Mouse (Mus musculus): Measurements from ENCODE around the gene Zfp773. TPM values are rescaled to one million over a fixed set of nuclear protein-coding genes. Genes with fewer than 3 reads are reported as not detected.
"Not testable (repeated sequence)": the region's sequence is repeated elsewhere in the genome, so short reads cannot be mapped to it uniquely, and the experiment has no call there.

Gene Zfp773
- polyA plus RNA-seq (2014; fragmentation: Nextera tagmentation; extraction: Ambion mirVana) = 0.61 and 0.67 TPM in 2 replicates

- Histone ChIP-seq H3K27me3 (ENCODE audit: control insufficient read depth, insufficient read depth, low read length) (no peaks in the 10 kb centered on the region), H3K36me3 (ENCODE audit: control insufficient read depth, insufficient read depth, low read length) (no peaks in the 10 kb centered on the region), H3K9ac (ENCODE audit: low read depth, low read length) (peak within 1 kb of the TSS; percentile 75), H3K4me1 (ENCODE audit: control insufficient read depth, insufficient read depth, low read length) (no peaks in the 10 kb centered on the region), H3K4me3 (ENCODE audit: low read depth, low read length) (peak within 1 kb of the TSS; percentile 52), H3K9me3 (replicated peaks; ENCODE audit: control insufficient read depth, low read length) (no peaks in the 10 kb centered on the region), H3K4me2 (peak within 1 kb of the TSS; percentile 55), H3K27ac (ENCODE audit: low read depth, low read length) (no peak within 1 kb of the TSS)
- ATAC-seq (replicated peaks; ENCODE audit: insufficient number of reproducible peaks, low FRiP score, low TSS enrichment) = peak; percentile 87
- WGBS (ENCODE audit: insufficient replicate concordance) = 7% methylated on average over 16 of the region's 16 CpGs
These were observed at the start of gene Zfp773 for GRCm38 (mm10) chr7:7136379-7136866. Gene Zfp773 (minus strand): TSS chr7:7136755.

DNA sequence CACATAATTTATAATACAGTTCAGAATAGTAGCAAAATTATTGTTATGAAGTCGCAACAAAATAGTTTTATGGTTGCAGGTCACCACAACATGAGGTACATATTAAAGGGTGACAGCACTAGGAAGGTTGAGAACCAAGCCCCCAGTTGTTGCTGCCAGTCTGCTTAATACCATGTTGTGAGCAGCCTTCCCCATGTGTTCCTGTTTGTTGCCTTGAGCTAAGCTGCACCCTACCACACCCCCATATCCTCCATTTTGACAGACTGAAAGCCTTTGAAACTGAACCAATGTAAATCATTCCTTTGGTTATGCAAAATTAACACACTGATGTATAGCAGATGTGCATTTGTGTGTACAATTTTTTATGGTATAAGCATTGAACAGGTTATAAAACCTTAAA is 49.3 kb upstream of the Zfp773 start:
- H3K4me3 ChIP-seq (ENCODE audit: low read depth, low read length) = no peak overlapping the region

DNA sequence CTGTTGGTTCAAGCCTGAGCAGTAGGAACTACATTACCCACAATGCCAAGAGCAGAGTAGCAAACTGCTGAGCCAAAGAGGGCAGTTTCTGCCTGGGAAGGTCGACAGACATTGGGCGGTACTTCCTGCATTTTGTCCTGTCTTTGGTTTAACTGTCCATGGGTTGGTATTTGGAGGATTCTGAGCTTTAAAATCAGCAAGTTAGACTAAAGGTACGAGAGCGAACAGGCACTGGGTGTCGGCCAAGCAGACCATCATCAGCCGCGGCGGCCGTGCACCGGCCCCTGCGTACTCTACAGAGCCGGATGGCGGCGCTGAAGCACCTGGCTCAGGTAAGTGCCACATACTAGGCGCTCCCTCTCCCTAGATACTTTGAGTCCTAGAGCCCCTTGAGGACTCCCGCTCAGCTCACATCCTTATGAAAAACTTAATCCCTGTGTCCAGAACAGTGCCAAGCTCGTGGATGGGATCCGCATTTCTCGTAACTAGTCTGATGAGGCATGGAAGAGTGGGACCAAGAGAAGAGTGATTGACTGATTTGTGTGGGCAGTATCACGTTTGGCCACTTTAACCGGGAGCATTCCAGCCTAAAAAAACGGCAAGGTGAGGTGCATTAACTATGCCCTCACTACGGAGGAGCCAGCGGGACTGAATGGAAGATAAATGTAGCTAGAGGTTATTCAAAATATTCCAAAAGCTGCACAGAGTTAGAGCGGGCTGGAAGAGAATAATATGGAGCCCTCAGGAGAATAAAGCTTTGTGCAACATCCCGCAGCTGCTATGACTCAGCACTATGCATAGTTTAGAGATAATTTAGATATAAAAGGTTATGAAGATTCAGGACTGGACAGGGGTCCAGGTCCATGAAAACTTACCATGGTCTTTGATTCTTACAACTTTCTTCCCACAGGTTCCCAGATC is 34.9 kb upstream of the Zfp773 start, which contains the start of gene Zfp418:
TSS of gene Zfp418 (plus strand) at position 104 of the 921 bp plus-strand sequence.
- H3K27me3 ChIP-seq (ENCODE audit: control insufficient read depth, insufficient read depth, low read length) = no peaks in the 10 kb centered on the region
- H3K36me3 ChIP-seq (ENCODE audit: control insufficient read depth, insufficient read depth, low read length) = peaks cover 5% of the 10 kb centered on the region; the same call in 1 of the 2 replicates
- H3K9me3 ChIP-seq (replicated peaks; ENCODE audit: control insufficient read depth, low read length) = no peaks in the 10 kb centered on the region
- peak; percentile 91 for ATAC-seq (replicated peaks; ENCODE audit: insufficient number of reproducible peaks, low FRiP score, low TSS enrichment)
- H3K4me1 ChIP-seq (ENCODE audit: control insufficient read depth, insufficient read depth, low read length) = no peaks in the 10 kb centered on the region
- no peak within 1 kb of the TSS for H3K27ac ChIP-seq (ENCODE audit: low read depth, low read length)
- H3K4me3 ChIP-seq (ENCODE audit: low read depth, low read length) = peak within 1 kb of the TSS; percentile 73
- WGBS (ENCODE audit: insufficient replicate concordance) = 2% methylated on average over 26 of the region's 26 CpGs
- peak within 1 kb of the TSS; percentile 78 for H3K9ac ChIP-seq (ENCODE audit: low read depth, low read length)
- peak within 1 kb of the TSS; percentile 75 for H3K4me2 ChIP-seq

More for the DNA sequence above, 49.3 kb upstream of the Zfp773 start:
- no peaks in the 10 kb centered on the region for H3K4me1 ChIP-seq (ENCODE audit: control insufficient read depth, insufficient read depth, low read length)
- H3K27me3 ChIP-seq (ENCODE audit: control insufficient read depth, insufficient read depth, low read length) = no peaks in the 10 kb centered on the region
- H3K9ac ChIP-seq (ENCODE audit: low read depth, low read length) = no peak overlapping the region
- no peak overlapping the region for H3K4me2 ChIP-seq
- no peaks in the 10 kb centered on the region for H3K9me3 ChIP-seq (replicated peaks; ENCODE audit: control insufficient read depth, low read length)
- ATAC-seq (replicated peaks; ENCODE audit: insufficient number of reproducible peaks, low FRiP score, low TSS enrichment) = no peak
- H3K36me3 ChIP-seq (ENCODE audit: control insufficient read depth, insufficient read depth, low read length) = peaks cover 13% of the 10 kb centered on the region
- WGBS (ENCODE audit: insufficient replicate concordance) = 83% methylated on average over 1 of the region's 1 CpGs
- no peak overlapping the region for H3K27ac ChIP-seq (ENCODE audit: low read depth, low read length)

DNA sequence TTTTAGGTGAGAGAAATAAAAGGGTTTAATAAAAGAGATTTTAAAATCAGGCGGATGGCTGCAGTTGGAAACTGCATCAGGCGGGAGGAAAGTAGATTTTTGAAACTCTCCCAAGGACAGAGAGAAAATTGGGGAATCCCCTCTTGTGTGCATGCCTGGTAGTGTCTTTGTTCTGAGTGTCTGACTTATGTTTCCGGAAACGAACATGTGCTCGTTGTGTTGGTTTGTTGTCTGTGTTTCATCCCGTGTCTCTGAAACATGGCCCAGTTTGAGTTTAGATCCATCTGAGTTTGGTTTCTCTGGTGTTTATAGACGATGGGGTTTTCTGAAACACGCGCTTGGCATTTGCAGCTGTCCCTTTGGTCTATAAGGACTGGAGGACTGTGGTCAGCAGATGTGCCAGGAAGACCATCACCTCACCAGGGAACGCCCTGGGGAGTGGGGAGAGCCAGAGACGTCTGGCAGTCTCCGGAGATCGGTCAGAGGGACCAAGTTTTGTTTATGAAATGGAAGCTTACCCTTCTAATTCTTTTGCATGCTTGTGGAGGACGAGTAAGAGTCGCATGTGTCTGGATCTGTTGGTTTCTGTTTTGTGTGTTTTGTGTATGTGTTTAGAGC is 9.5 kb upstream of the Zfp773 start:
- no peaks in the 10 kb centered on the region for H3K9me3 ChIP-seq (replicated peaks; ENCODE audit: control insufficient read depth, low read length)
- WGBS (ENCODE audit: insufficient replicate concordance) = 84% methylated on average over 15 of the region's 15 CpGs
- no peak overlapping the region for H3K9ac ChIP-seq (ENCODE audit: low read depth, low read length)
- no peak overlapping the region for H3K4me2 ChIP-seq
- H3K36me3 ChIP-seq (ENCODE audit: control insufficient read depth, insufficient read depth, low read length) = no peaks in the 10 kb centered on the region
- H3K27me3 ChIP-seq (ENCODE audit: control insufficient read depth, insufficient read depth, low read length) = no peaks in the 10 kb centered on the region
- no peak overlapping the region for H3K4me3 ChIP-seq (ENCODE audit: low read depth, low read length)
- no peak overlapping the region for H3K27ac ChIP-seq (ENCODE audit: low read depth, low read length)
- no peak for ATAC-seq (replicated peaks; ENCODE audit: insufficient number of reproducible peaks, low FRiP score, low TSS enrichment)
- H3K4me1 ChIP-seq (ENCODE audit: control insufficient read depth, insufficient read depth, low read length) = no peaks in the 10 kb centered on the region

DNA sequence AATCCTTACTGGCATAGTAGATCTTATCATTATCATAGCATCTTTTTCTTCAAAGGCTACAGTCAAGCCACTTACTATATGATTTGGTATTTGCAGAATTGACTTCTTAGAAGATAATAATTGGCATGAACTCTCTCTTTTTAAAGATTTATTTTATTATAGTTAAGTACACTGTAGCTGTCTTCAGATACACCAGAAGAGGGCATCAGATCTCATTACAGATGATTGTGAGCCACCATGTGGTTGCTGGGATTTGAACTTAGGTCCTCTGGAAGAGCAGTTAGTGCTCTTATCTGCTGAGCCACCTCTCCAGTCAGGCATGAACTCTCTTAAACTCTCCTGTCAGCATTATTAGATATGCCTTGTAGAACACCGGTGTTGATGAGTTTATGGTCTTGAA is 7.7 kb upstream of the Zfp773 start:
- Histone ChIP-seq H3K9ac (ENCODE audit: low read depth, low read length) (no peak overlapping the region), H3K27ac (ENCODE audit: low read depth, low read length) (no peak overlapping the region), H3K36me3 (ENCODE audit: control insufficient read depth, insufficient read depth, low read length) (no peaks in the 10 kb centered on the region), H3K27me3 (ENCODE audit: control insufficient read depth, insufficient read depth, low read length) (no peaks in the 10 kb centered on the region), H3K4me3 (ENCODE audit: low read depth, low read length) (no peak overlapping the region), H3K4me2 (no peak overlapping the region), H3K4me1 (ENCODE audit: control insufficient read depth, insufficient read depth, low read length) (no peaks in the 10 kb centered on the region), H3K9me3 (replicated peaks; ENCODE audit: control insufficient read depth, low read length) (no peaks in the 10 kb centered on the region)
- ATAC-seq (replicated peaks; ENCODE audit: insufficient number of reproducible peaks, low FRiP score, low TSS enrichment) = no peak
- WGBS (ENCODE audit: insufficient replicate concordance) = 86% methylated on average over 1 of the region's 1 CpGs

GRCm38 (mm10) chr7:7132751-7133150 is 3.8 kb downstream of the Zfp773 start:
- Histone ChIP-seq H3K4me3 (ENCODE audit: low read depth, low read length) (no peak overlapping the region), H3K9ac (ENCODE audit: low read depth, low read length) (no peak overlapping the region), H3K4me1 (ENCODE audit: control insufficient read depth, insufficient read depth, low read length) (no peaks in the 10 kb centered on the region), H3K9me3 (replicated peaks; ENCODE audit: control insufficient read depth, low read length) (no peaks in the 10 kb centered on the region), H3K4me2 (no peak overlapping the region), H3K27ac (ENCODE audit: low read depth, low read length) (no peak overlapping the region), H3K27me3 (ENCODE audit: control insufficient read depth, insufficient read depth, low read length) (no peaks in the 10 kb centered on the region), H3K36me3 (ENCODE audit: control insufficient read depth, insufficient read depth, low read length) (no peaks in the 10 kb centered on the region)
- no peak for ATAC-seq (replicated peaks; ENCODE audit: insufficient number of reproducible peaks, low FRiP score, low TSS enrichment)
- 73% methylated on average over 8 of the region's 8 CpGs for WGBS (ENCODE audit: insufficient replicate concordance)

GRCm38 (mm10) chr7:7130491-7131124 is 5.9 kb downstream of the Zfp773 start:
- H3K27ac ChIP-seq (ENCODE audit: low read depth, low read length); H3K9me3 ChIP-seq (replicated peaks; ENCODE audit: control insufficient read depth, low read length); H3K27me3 ChIP-seq (ENCODE audit: control insufficient read depth, insufficient read depth, low read length); ATAC-seq (replicated peaks; ENCODE audit: insufficient number of reproducible peaks, low FRiP score, low TSS enrichment); H3K9ac ChIP-seq (ENCODE audit: low read depth, low read length); H3K36me3 ChIP-seq (ENCODE audit: control insufficient read depth, insufficient read depth, low read length); H3K4me3 ChIP-seq (ENCODE audit: low read depth, low read length); H3K4me1 ChIP-seq (ENCODE audit: control insufficient read depth, insufficient read depth, low read length); H3K4me2 ChIP-seq: not testable (repeated sequence)
- WGBS (ENCODE audit: insufficient replicate concordance) = 83% methylated on average over 14 of the region's 15 CpGs

DNA sequence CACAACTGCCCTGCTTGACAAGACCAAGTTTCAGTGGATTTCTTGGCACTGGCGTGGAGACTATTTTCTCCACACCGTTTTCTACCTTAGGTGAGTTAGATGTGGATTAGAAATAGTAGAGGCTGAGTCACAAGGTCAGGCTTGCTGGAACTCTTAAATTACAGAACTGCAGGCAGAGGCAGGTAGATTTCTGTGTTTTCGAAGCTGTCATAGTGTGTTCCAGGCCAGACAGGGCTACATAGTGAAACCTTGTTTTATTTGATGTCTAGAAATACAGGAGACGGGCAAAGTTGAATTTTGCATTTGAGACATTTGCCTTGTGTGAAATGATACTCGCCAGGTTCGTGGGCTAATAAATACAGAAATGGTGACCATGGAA is 15.0 kb downstream of the Zfp773 start:
- H3K9me3 ChIP-seq (replicated peaks; ENCODE audit: control insufficient read depth, low read length) = no peaks in the 10 kb centered on the region
- H3K27me3 ChIP-seq (ENCODE audit: control insufficient read depth, insufficient read depth, low read length) = no peaks in the 10 kb centered on the region
- peak overlapping the region; percentile 66 for H3K4me3 ChIP-seq (ENCODE audit: low read depth, low read length)
- no peak overlapping the region for H3K9ac ChIP-seq (ENCODE audit: low read depth, low read length)
- H3K36me3 ChIP-seq (ENCODE audit: control insufficient read depth, insufficient read depth, low read length) = no peaks in the 10 kb centered on the region
- WGBS (ENCODE audit: insufficient replicate concordance) = 50% methylated on average over 6 of the region's 6 CpGs
- no peak overlapping the region for H3K27ac ChIP-seq (ENCODE audit: low read depth, low read length)
- no peak for ATAC-seq (replicated peaks; ENCODE audit: insufficient number of reproducible peaks, low FRiP score, low TSS enrichment)
- peak overlapping the region; percentile 64 for H3K4me2 ChIP-seq
- H3K4me1 ChIP-seq (ENCODE audit: control insufficient read depth, insufficient read depth, low read length) = 0 out of 2 replicates have a peak, but pooled peaks cover 2% of the 10 kb centered on the region

Measured in heart, embryonic 11.5 days (tissue).